Mouse (Mus musculus) midbrain, embryonic 14.5 days (tissue): ENCODE measurements around the gene Pde4d. TPM values are rescaled to one million over a fixed set of nuclear protein-coding genes. Genes with fewer than 3 reads are reported as not detected.

Experiments used
- ATAC-seq: fragments of 200-750 bp; cut with Nextera tagmentation; 2 replicates; pipeline ENCODE4 v1.8.0; 2017; ENCODE audit warnings: moderate number of reproducible peaks, moderate library complexity; ENCODE audit not compliant: low FRiP score, low TSS enrichment
- DNase-seq: peaks from one replicate; pipeline ENCODE4 v3.0.0-alpha.2; 2015
- H3K27ac ChIP-seq: fragments of 300-500 bp; sonication (generic); replicated peaks from 2 replicates; pipeline ENCODE4 v1.5.1; 2014; ENCODE audit warnings: mild to moderate bottlenecking, low read depth, low read length, moderate library complexity
- H3K27me3 ChIP-seq: fragments of 300-500 bp; sonication (generic); 2 replicates; pipeline ENCODE4 v1.6.1; 2014; ENCODE audit warnings: low read length, control low read depth, mixed read lengths; ENCODE audit not compliant: control insufficient read depth, insufficient read depth
- H3K36me3 ChIP-seq: fragments of 300-500 bp; sonication (generic); 2 replicates; pipeline ENCODE4 v1.6.1; 2014; ENCODE audit warnings: low read length, control low read depth; ENCODE audit not compliant: control insufficient read depth, insufficient read depth
- H3K4me1 ChIP-seq: fragments of 300-500 bp; sonication (generic); 2 replicates; pipeline ENCODE4 v1.6.1; 2014; ENCODE audit warnings: mild to moderate bottlenecking, antibody characterized with exemption, low read length, control low read depth; ENCODE audit not compliant: control insufficient read depth, insufficient read depth
- H3K4me2 ChIP-seq: fragments of 300-500 bp; sonication (generic); 2 replicates; pipeline ENCODE4 v1.6.1; 2014; ENCODE audit warnings: mild to moderate bottlenecking, low read length, moderate library complexity
- H3K4me3 ChIP-seq: fragments of 300-500 bp; sonication (generic); replicated peaks from 2 replicates; pipeline ENCODE4 v1.5.1; 2014; ENCODE audit warnings: low read depth, low read length
- H3K9ac ChIP-seq: fragments of 300-500 bp; sonication (generic); replicated peaks from 2 replicates; pipeline ENCODE4 v1.6.1; 2014; ENCODE audit warnings: mild to moderate bottlenecking, low read length, moderate library complexity
- H3K9me3 ChIP-seq: fragments of 300-500 bp; sonication (generic); 2 replicates; pipeline ENCODE4 v1.6.1; 2016; ENCODE audit warnings: low read length, control low read depth, mixed read lengths; ENCODE audit not compliant: control insufficient read depth
- WGBS: fragments of 180-500 bp; shearing (Covaris S2); extraction: QIAGEN DNeasy Blood & Tissue Kit; methylation state at CpG from one replicate; pipeline ENCODE4 v1.1.7; 2014; 5-methylcytosine and 5-hydroxymethylcytosine counted together
- polyA plus RNA-seq: library from polyadenylated mRNA; unstranded; fragments of >200 nt; fragmentation: Nextera tagmentation; extraction: Ambion mirVana; gene quantifications from 2 replicates; pipeline ENCODE4 v1.2.1, GENCODE M21; 2014

The Pde4d gene
- polyA plus RNA-seq, 1 experiment from 2014 or later, result 27.1 TPM

DNA sequence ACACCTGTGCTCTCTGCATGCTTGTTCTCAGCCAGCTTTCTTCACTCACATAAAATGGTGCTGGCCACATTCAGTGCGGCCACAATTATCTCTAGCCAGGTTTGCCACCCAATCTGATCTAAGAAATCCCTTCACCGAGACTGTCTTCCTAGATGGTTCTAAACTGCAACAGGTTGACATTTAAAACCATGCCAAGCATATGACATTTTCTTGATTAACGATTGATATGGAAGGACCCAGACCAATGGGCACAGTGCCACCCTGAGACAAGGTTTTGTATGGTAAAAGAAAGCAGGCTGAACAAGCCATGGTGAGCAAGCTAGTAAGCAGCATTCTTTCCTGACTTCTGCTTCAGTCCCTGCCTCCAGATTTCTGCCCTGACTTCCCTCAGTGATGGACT is 18.0 kb upstream of the Pde4d start:
- ATAC-seq, result no peak
- DNase-seq, result no peak
- Histone ChIP-seq H3K9me3 (no peaks in the 10 kb centered on the region), H3K27me3 (no peaks in the 10 kb centered on the region), H3K36me3 (no peaks in the 10 kb centered on the region), H3K4me1 (0 out of 2 replicates have a peak, but pooled peaks cover 3% of the 10 kb centered on the region), H3K27ac (no peak overlapping the region), H3K9ac (no peak overlapping the region), H3K4me2 (no peak overlapping the region), H3K4me3 (no peak overlapping the region)
- WGBS, result 94% methylated on average over 3 of the region's 3 CpGs

- Histone ChIP-seq H3K9me3 (no peaks in the 10 kb centered on the region), H3K4me3 (no peak overlapping the region), H3K4me2 (no peak overlapping the region), H3K27me3 (no peaks in the 10 kb centered on the region), H3K36me3 (no peaks in the 10 kb centered on the region), H3K4me1 (no peaks in the 10 kb centered on the region), H3K27ac (no peak overlapping the region), H3K9ac (no peak overlapping the region)
- no peak for DNase-seq
- ATAC-seq, result no peak
Observed at GRCm38 (mm10) chr13:108435687-108436086, 14.1 kb upstream of the Pde4d start.

DNA sequence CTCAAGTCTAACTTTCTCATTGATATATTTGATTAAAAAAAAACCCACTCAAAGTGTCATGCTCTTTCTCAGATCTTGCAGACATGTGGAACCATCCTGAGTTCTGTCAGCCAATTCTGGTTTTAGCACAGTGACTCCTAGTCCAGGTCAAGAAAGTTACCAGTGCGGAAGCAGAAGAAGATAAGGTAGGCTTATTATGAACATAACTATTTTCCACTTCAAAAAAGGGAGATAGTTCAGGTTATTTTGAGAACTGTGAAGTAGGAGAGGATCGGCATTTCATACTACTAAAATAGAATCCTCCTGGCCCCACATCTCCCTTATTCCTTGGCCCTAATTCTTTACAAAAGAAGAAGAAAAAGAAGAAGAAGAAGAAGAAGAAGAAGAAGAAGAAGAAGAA is 12.3 kb upstream of the Pde4d start:
- WGBS, result 96% methylated on average over 2 of the region's 2 CpGs
- no peaks in the 10 kb centered on the region for H3K4me1 ChIP-seq
- H3K9ac ChIP-seq, result no peak overlapping the region
- DNase-seq (no peak), ATAC-seq (no peak)
- no peaks in the 10 kb centered on the region for H3K27me3 ChIP-seq
- H3K9me3 ChIP-seq, result no peaks in the 10 kb centered on the region
- no peak overlapping the region for H3K4me3 ChIP-seq
- H3K27ac ChIP-seq, result no peak overlapping the region
- no peak overlapping the region for H3K4me2 ChIP-seq
- H3K36me3 ChIP-seq, result no peaks in the 10 kb centered on the region

- Histone ChIP-seq H3K36me3 (no peaks in the 10 kb centered on the region), H3K4me2 (no peak overlapping the region), H3K27ac (no peak overlapping the region), H3K9ac (no peak overlapping the region), H3K4me3 (no peak overlapping the region), H3K9me3 (no peaks in the 10 kb centered on the region), H3K4me1 (no peaks in the 10 kb centered on the region), H3K27me3 (no peaks in the 10 kb centered on the region)
- 93% methylated on average over 1 of the region's 1 CpGs for WGBS
- no peak for DNase-seq
- ATAC-seq, result no peak
Observed at GRCm38 (mm10) chr13:108439012-108439411, 10.7 kb upstream of the Pde4d start.

DNA sequence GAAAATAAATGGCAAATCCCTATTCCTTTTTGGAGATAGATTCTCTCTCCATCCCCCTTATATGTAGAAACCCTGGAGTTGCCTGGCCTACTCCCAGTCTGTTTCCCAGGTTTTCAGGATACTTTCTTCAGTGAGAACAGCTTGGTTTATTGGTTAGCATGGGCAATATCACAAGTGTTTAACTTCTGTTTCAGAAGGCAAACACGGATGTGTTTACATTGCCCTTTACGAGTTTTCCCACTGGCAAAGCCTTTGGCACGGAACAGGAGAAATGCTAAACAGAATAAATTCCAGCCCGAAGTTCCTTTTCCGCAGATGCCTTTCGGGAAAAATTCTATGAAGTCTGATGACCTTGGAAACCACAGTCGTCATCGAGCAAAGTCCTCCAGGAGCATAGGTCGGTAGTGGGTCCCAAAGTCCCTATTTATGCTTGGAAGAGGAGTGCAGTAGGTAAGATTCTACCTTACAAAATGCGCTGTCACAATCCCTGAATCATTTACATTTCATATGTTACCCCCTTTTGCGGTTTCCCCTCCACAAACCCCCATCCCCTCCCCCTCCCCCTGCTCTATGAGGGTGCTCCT is 1.3 kb upstream of the Pde4d start:
- no peaks in the 10 kb centered on the region for H3K9me3 ChIP-seq
- H3K9ac ChIP-seq, result no peak overlapping the region
- no peaks in the 10 kb centered on the region for H3K4me1 ChIP-seq
- no peak overlapping the region for H3K27ac ChIP-seq
- no peaks in the 10 kb centered on the region for H3K36me3 ChIP-seq
- no peak for ATAC-seq
- peak; percentile 16 for DNase-seq
- no peaks in the 10 kb centered on the region for H3K27me3 ChIP-seq
- no peak overlapping the region for H3K4me2 ChIP-seq
- WGBS, result 77% methylated on average over 11 of the region's 11 CpGs
- no peak overlapping the region for H3K4me3 ChIP-seq

- ATAC-seq, result no peak
- no peaks in the 10 kb centered on the region for H3K36me3 ChIP-seq
- WGBS, result 82% methylated on average over 2 of the region's 2 CpGs
Observed at GRCm38 (mm10) chr13:108451122-108451521, 1.4 kb downstream of the Pde4d start.

DNA sequence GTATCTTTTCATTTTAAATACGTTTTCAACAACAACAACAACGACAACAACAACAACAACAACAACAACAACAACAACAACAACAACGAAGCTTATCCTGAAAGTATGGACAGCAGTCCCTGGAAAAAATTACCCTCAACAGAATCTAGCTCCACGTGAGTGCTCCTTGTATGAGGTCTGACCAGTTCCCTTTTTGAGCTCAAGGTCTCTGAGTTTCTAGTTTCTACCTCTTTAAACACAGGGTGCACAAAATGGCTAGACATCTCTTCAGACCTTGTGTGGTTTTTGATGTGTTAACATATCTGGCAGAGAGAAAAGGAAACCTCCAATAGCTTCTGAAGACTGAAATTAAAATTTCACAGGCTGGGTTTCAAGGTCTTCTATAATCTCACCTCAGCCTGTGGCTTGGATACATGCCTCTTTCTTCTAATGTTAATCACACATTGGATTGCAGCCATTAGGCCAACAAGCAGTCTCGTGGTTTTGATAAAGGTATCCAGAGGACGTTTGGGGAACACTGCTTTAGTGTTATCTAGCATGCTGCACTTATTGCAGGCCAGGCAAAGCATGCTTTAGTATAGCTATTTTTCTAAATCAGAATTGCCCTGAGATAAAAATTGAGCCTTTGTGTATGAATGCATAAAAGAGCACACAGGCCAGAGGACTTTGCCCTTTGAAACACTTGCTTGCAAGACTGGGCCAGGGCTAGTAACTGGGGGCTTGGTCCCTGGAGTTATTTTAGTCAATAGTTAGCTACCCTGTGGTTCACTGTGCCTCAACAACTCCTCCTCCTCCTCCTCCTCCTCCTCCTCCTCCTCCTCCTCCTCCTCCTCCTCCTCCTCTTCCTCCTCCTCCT is 3.5 kb downstream of the Pde4d start:
- no peaks in the 10 kb centered on the region for H3K36me3 ChIP-seq
- H3K27me3 ChIP-seq, result no peaks in the 10 kb centered on the region
- no peak overlapping the region for H3K4me2 ChIP-seq
- 79% methylated on average over 6 of the region's 6 CpGs for WGBS
- no peaks in the 10 kb centered on the region for H3K4me1 ChIP-seq
- DNase-seq (no peak), ATAC-seq (no peak)
- no peak overlapping the region for H3K9ac ChIP-seq
- no peaks in the 10 kb centered on the region for H3K9me3 ChIP-seq
- H3K4me3 ChIP-seq, result no peak overlapping the region
- no peak overlapping the region for H3K27ac ChIP-seq

More at GRCm38 (mm10) chr13:108451122-108451521, 1.4 kb downstream of the Pde4d start:
- H3K4me3 ChIP-seq, result no peak overlapping the region
- no peak overlapping the region for H3K4me2 ChIP-seq
- H3K4me1 ChIP-seq, result no peaks in the 10 kb centered on the region
- no peak for DNase-seq
- no peaks in the 10 kb centered on the region for H3K9me3 ChIP-seq
- H3K27ac ChIP-seq, result no peak overlapping the region
- H3K27me3 ChIP-seq, result no peaks in the 10 kb centered on the region
- no peak overlapping the region for H3K9ac ChIP-seq

GRCm38 (mm10) chr13:108462518-108462917 is 12.8 kb downstream of the Pde4d start:
- 96% methylated on average over 5 of the region's 5 CpGs for WGBS
- H3K27me3 ChIP-seq, result no peaks in the 10 kb centered on the region
- ATAC-seq, result no peak
- H3K27ac ChIP-seq, result no peak overlapping the region
- no peak overlapping the region for H3K9ac ChIP-seq
- H3K4me1 ChIP-seq, result no peaks in the 10 kb centered on the region
- H3K9me3 ChIP-seq, result no peaks in the 10 kb centered on the region
- no peak overlapping the region for H3K4me3 ChIP-seq
- no peak for DNase-seq
- H3K36me3 ChIP-seq, result no peaks in the 10 kb centered on the region
- no peak overlapping the region for H3K4me2 ChIP-seq

GRCm38 (mm10) chr13:108465755-108466154 is 16.0 kb downstream of the Pde4d start:
- Histone ChIP-seq H3K4me2 (no peak overlapping the region), H3K4me1 (no peaks in the 10 kb centered on the region), H3K9ac (no peak overlapping the region), H3K27me3 (no peaks in the 10 kb centered on the region), H3K27ac (no peak overlapping the region), H3K4me3 (no peak overlapping the region), H3K36me3 (no peaks in the 10 kb centered on the region), H3K9me3 (no peaks in the 10 kb centered on the region)
- DNase-seq (no peak), ATAC-seq (no peak)
